Mouse (Mus musculus) midbrain, embryonic 15.5 days (tissue): ENCODE results near the gene Cd151. TPM values are rescaled to one million over a fixed set of nuclear protein-coding genes. Genes with fewer than 3 reads are reported as not detected.
A peak's percentile ranks its signal among the peaks of the same experiment; 100 is the strongest.

ENCODE experiments used
- ATAC-seq: fragments of 200-750 bp; cut with Nextera tagmentation; replicated peaks from 2 replicates; pipeline ENCODE4 v1.8.0; 2017; ENCODE audit warnings: moderate TSS enrichment
- H3K27ac ChIP-seq: fragments of 300-500 bp; sonication (generic); 2 replicates; pipeline ENCODE4 v1.5.1; 2015; ENCODE audit warnings: mild to moderate bottlenecking, inconsistent platforms
- H3K27me3 ChIP-seq: fragments of 300-500 bp; sonication (generic); replicated peaks from 2 replicates; pipeline ENCODE4 v1.6.1; 2015; ENCODE audit warnings: inconsistent platforms
- H3K36me3 ChIP-seq: fragments of 300-500 bp; sonication (generic); replicated peaks from 2 replicates; pipeline ENCODE4 v1.6.1; 2015; ENCODE audit warnings: inconsistent platforms
- H3K4me1 ChIP-seq: fragments of 300-500 bp; sonication (generic); 2 replicates; pipeline ENCODE4 v1.6.1; 2015; ENCODE audit warnings: inconsistent platforms
- H3K4me2 ChIP-seq: fragments of 300-500 bp; sonication (generic); 2 replicates; pipeline ENCODE4 v1.6.1; 2015; ENCODE audit warnings: inconsistent platforms, mild to moderate bottlenecking, moderate library complexity
- H3K4me3 ChIP-seq: fragments of 300-500 bp; sonication (generic); 2 replicates; pipeline ENCODE4 v1.5.1; 2015; ENCODE audit warnings: mild to moderate bottlenecking, inconsistent platforms
- H3K9ac ChIP-seq: fragments of 300-500 bp; sonication (generic); 2 replicates; pipeline ENCODE4 v1.6.1; 2015; ENCODE audit warnings: mild to moderate bottlenecking, inconsistent platforms
- H3K9me3 ChIP-seq: fragments of 300-500 bp; sonication (generic); 2 replicates; pipeline ENCODE4 v1.6.1; 2016; ENCODE audit warnings: inconsistent platforms
- WGBS: fragments of 180-500 bp; shearing (Covaris S2); methylation state at CpG from one replicate; pipeline ENCODE4 v1.1.7; 2015; ENCODE audit warnings: mixed read lengths; 5-methylcytosine and 5-hydroxymethylcytosine counted together
- polyA plus RNA-seq: library from polyadenylated mRNA; unstranded; fragments of >200 nt; fragmentation: Nextera tagmentation; extraction: Ambion mirVana; gene quantifications from 2 replicates; pipeline ENCODE4 v1.2.1, GENCODE M21; 2015

Gene Cd151
- 18.8 and 20.5 TPM in 2 replicates for polyA plus RNA-seq

DNA sequence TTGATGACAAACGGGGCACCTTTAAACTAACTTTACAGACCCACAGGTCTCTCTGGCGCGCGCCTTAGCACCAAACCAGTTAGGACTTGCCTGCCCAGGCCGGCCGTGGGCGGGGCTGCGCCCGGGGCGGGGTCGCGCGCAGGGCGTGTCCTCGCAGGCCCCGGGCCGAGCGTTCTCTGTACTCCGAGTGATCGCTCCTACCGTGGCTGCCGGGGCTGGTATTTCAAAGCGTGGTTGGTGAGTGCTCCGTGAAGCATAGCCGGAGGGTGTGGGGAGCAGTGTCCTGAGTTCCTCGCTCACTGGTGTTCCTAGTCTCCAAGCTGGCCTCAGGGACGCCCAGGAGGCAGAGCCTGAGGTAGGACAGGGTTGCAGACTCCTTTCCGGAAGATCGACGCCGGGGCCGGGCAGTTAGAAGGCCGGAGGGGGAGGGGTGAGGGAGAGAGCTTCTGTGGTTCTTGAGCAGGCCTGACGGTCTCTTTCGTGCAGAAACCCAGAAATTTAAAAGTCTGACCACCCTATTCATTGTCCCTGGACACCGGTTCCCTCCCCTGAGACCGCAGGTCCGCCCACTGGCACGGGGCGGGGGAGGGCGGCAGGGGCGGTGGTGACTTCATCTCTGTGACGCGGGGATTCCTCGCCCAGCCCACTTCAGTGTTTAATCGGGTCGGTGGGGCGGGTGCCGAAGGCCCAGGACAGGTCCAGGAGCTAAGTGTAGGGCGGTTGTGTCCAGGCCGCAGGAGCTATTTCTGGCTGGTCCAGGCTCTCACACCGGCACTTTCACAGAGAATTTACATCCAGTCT is at the start of gene Cd151:
Gene Cd151, plus strand, starts transcription at position 163 of the 801 bp plus-strand sequence.
- Histone ChIP-seq H3K36me3 (peaks cover 9% of the 10 kb centered on the region), H3K9me3 (no peaks in the 10 kb centered on the region), H3K27ac (peak within 1 kb of the TSS; percentile 79), H3K4me3 (peak within 1 kb of the TSS; percentile 50), H3K4me2 (peak within 1 kb of the TSS; percentile 62), H3K9ac (peak within 1 kb of the TSS; percentile 58), H3K27me3 (peaks cover 37% of the 10 kb centered on the region), H3K4me1 (peaks cover 38% of the 10 kb centered on the region)
- under 1% methylated on average over 52 of the region's 52 CpGs for WGBS
- peak; percentile 51 for ATAC-seq

DNA sequence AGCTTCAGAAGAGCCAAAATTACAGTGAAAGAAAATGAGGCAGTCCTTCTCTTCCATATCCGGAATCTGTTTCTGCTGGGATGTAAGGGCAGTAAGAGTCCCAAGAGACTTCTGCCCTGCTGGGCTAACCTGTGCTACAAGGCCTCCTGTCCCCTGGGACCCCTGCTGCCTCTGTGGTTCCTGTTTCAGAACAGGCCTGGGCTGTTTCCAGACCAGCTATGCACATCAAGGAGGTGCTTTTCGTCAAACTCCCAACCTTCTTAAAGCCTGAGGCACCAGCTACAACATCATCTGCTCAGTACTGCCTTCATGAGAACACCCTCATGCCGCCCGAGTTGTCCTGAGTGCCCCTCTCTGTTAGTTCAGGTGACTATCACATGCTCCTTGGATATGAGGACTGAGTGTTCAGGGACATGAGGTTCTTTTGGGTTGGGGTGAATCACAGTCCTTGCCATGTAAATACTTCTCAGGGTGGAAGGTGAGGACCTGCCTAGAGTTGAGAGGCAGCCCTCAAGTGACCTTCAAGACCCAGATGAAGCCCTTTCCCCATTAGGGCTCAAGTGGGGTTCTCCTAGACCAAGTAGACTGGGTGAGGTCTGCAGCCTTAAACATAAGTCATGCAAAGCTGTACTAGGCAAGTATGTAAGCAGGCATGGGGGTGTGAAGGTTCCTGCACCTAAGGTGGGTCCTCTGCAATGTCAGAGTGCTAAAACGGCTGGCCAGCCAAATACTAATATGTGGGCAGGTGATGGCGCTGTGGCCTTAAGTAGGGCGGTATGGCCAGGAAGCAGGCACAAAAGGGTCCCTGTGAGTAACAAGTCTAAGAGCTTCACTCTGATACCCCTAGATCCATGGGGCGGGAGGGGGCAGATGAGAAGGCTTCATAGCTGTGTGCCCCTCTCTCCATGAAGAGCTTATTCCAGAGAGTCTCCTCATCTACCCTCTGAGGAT is 49.2 kb upstream of the Cd151 start:
- no peak for ATAC-seq
- WGBS: 76% methylated on average over 8 of the region's 8 CpGs

DNA sequence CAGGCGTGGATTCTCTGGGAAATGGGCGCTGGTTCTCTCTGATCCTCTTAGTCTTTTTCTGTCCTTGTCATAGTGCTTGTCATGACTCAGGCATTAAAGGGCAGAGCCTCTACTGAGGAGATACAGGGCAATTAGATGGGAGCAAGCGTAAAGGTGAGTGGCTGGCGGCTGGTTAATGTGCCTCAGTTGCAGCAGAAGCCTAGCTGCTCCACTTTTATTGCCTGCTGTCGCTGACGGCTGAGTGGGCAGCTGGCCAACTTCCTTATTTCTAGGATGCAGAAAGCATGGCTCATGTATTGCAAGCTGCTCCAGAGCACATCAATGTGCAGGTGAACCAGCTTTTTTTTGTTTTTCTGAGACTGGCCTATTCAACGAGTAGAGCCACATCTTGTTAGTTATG is 48.2 kb upstream of the Cd151 start:
- H3K9me3 ChIP-seq: no peaks in the 10 kb centered on the region
- ATAC-seq: no peak

More for the DNA sequence above, 49.2 kb upstream of the Cd151 start:
- no peaks in the 10 kb centered on the region for H3K36me3 ChIP-seq
- no peak overlapping the region for H3K4me2 ChIP-seq
- no peaks in the 10 kb centered on the region for H3K9me3 ChIP-seq
- no peaks in the 10 kb centered on the region for H3K27me3 ChIP-seq
- no peak overlapping the region for H3K27ac ChIP-seq
- H3K4me3 ChIP-seq: no peak overlapping the region
- H3K4me1 ChIP-seq: peaks cover 10% of the 10 kb centered on the region
- no peak overlapping the region for H3K9ac ChIP-seq

DNA sequence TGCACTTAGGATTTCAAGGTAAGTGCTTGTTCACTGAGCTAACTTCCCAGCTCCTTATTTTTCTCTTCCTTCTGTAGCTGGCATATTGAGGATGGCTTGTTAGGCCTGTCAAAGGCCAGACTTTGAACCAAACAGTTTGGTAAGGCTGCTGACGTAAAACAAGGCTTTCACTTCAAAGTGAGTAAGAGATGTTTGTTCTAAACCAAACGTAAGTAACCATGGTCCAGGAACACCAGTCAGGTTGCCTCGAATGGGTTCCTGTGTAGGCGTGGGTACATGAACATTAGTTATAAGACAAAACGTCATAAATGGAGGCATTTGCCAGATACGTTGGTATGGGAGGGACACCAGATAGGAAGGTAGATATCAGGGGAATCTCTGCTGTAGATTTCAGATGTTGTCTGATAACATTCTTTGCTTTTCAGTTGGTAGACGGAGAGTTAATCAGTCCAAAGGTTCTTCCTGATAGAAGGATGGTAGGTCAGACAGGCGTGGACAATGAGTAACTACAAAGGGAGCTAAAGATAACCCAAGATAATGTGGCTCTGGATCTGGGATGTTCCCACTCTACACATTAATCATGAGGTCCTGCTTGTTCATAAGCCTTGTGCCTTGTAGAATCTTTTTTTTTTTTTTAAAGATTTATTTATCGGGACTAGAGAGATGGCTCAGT is 47.0 kb upstream of the Cd151 start:
- H3K4me2 ChIP-seq: no peak overlapping the region
- H3K4me3 ChIP-seq: no peak overlapping the region
- no peak overlapping the region for H3K9ac ChIP-seq
- H3K27ac ChIP-seq: no peak overlapping the region
- no peaks in the 10 kb centered on the region for H3K9me3 ChIP-seq
- ATAC-seq: no peak
- no peaks in the 10 kb centered on the region for H3K27me3 ChIP-seq
- 86% methylated on average over 9 of the region's 9 CpGs for WGBS
- H3K4me1 ChIP-seq: no peaks in the 10 kb centered on the region
- no peaks in the 10 kb centered on the region for H3K36me3 ChIP-seq

More for the DNA sequence above, 48.2 kb upstream of the Cd151 start:
- H3K27me3 ChIP-seq: no peaks in the 10 kb centered on the region
- 74% methylated on average over 7 of the region's 7 CpGs for WGBS
- no peak overlapping the region for H3K4me3 ChIP-seq
- H3K9ac ChIP-seq: no peak overlapping the region
- no peak overlapping the region for H3K4me2 ChIP-seq
- no peaks in the 10 kb centered on the region for H3K36me3 ChIP-seq
- H3K27ac ChIP-seq: no peak overlapping the region
- H3K4me1 ChIP-seq: peaks cover 6% of the 10 kb centered on the region

DNA sequence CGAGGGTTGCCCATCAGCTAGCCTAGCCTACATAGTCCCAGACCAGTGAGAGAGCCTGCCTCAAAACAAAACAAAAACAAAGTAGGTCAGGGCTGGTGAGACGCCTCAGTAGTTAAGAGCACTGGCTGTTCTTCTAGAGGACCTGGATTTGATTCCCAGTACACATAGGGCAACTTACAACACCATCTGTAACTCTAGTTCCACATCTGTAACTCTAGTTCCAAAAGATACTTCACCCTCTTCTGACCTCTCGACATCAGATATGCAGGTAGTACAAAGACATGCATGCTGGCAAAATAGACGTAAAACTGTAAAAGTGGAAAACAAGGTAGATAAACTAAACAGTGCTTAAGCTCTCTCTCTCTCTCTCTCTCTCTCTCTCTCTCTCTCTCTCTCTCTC is 43.4 kb upstream of the Cd151 start:
- H3K4me2 ChIP-seq: no peak overlapping the region

DNA sequence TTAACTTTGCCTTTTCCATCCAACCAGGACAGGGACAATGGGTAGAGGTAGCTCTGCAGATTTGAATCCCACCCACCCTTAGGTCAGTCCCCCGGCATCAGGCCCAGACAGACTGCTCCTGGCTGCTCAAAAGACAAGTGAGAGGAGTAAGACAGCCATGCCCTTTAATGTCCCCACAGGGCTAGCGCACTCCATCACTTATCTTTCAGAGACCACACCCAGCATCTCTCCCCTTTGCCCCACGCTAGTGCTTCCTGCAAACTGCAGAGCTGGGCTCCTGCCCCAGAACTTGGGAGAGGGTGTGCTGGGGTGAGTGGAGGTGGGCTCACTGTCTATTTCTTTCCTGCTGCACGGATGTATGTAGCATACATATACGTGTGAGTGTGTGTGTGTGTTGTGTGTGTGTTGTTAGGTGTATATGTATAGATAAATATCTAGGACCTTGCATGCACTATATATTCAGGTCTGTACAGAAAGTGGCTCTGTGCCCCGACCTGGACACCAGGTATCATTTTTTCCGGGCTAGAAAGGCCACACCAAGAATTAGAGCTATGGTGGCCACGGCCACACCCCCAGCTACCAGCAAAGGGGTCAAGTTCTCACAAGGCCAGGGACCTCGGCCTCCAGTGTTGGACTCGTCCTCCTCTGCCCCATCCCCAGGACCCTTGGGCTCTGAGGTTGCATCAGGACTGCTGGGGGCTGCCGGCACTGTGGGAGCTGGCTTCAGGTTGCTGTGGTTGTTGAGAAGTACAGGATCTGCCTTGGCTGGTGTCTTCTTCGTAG is 40.1 kb upstream of the Cd151 start:
- Histone ChIP-seq H3K9ac (no peak overlapping the region), H3K36me3 (peaks cover 10% of the 10 kb centered on the region; the same call in 1 of the 2 replicates), H3K9me3 (no peaks in the 10 kb centered on the region), H3K27me3 (no peaks in the 10 kb centered on the region), H3K4me1 (peaks cover 27% of the 10 kb centered on the region), H3K4me3 (no peak overlapping the region), H3K4me2 (no peak overlapping the region), H3K27ac (no peak overlapping the region)
- WGBS: 84% methylated on average over 12 of the region's 12 CpGs
- no peak for ATAC-seq

More for the DNA sequence above, 43.4 kb upstream of the Cd151 start:
- Histone ChIP-seq H3K9ac (no peak overlapping the region), H3K27me3 (no peaks in the 10 kb centered on the region), H3K4me3 (no peak overlapping the region), H3K4me1 (peaks cover 11% of the 10 kb centered on the region), H3K27ac (no peak overlapping the region), H3K36me3 (no peaks in the 10 kb centered on the region; the same call in 1 of the 2 replicates), H3K9me3 (no peaks in the 10 kb centered on the region)
- no peak for ATAC-seq
- WGBS: 76% methylated on average over 4 of the region's 4 CpGs

DNA sequence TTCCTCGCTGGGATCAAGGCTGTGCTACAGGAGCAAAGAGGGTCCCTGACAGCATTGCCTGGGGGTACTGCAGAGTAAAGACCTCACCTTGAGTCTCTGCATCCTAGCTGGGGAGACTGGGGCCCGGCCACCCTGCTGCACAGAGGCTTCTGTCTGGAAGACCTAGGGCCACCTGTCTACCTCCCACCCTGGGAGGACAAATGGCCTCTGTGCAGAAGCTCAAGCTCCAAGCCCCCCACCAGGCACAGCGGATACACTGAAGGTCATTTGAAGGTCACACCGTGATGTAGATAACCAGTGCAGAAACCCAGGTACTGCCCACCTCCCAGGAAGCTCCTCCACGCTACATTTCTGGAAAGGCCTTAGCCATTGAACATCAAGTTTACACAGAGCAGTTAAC is 38.5 kb upstream of the Cd151 start:
- Histone ChIP-seq H3K27ac (peak overlapping the region; percentile 81), H3K4me3 (peak overlapping the region; percentile 59), H3K9me3 (no peaks in the 10 kb centered on the region), H3K4me2 (peak overlapping the region; percentile 82), H3K36me3 (peaks cover 15% of the 10 kb centered on the region), H3K9ac (peak overlapping the region; percentile 81), H3K4me1 (peaks cover 38% of the 10 kb centered on the region), H3K27me3 (no peaks in the 10 kb centered on the region)
- 53% methylated on average over 5 of the region's 5 CpGs for WGBS
- no peak for ATAC-seq

DNA sequence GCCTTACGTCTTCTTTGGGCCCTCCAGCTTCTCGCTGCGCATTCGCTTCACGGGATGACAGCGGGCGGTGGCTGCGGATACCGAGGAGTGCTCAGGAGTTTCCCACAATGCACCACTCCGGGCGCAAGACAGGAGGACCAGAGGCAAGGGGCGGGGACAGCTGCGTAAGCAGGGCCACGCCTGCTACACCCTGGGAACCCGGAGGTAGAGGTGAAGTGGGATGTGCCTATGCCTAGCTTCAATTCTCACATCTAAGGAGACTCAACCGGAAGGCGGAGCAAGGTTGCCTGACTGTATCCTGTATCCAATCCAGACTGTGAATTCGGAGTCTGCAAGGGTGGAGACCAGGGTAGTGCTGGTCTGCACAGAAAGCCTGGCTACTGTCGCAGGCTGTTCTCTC is 37.9 kb upstream of the Cd151 start, which contains the start of gene Cend1:
Gene Cend1, minus strand, starts transcription at position 182 of the 400 bp plus-strand sequence.
- H3K4me2 ChIP-seq: peak within 1 kb of the TSS; percentile 82
- WGBS: 3% methylated on average over 19 of the region's 19 CpGs
- peak within 1 kb of the TSS; percentile 81 for H3K27ac ChIP-seq
- no peaks in the 10 kb centered on the region for H3K9me3 ChIP-seq
- peaks cover 43% of the 10 kb centered on the region for H3K4me1 ChIP-seq
- H3K36me3 ChIP-seq: peaks cover 15% of the 10 kb centered on the region
- ATAC-seq: peak; percentile 85
- H3K27me3 ChIP-seq: no peaks in the 10 kb centered on the region
- peak within 1 kb of the TSS; percentile 59 for H3K4me3 ChIP-seq
- H3K9ac ChIP-seq: peak within 1 kb of the TSS; percentile 81

DNA sequence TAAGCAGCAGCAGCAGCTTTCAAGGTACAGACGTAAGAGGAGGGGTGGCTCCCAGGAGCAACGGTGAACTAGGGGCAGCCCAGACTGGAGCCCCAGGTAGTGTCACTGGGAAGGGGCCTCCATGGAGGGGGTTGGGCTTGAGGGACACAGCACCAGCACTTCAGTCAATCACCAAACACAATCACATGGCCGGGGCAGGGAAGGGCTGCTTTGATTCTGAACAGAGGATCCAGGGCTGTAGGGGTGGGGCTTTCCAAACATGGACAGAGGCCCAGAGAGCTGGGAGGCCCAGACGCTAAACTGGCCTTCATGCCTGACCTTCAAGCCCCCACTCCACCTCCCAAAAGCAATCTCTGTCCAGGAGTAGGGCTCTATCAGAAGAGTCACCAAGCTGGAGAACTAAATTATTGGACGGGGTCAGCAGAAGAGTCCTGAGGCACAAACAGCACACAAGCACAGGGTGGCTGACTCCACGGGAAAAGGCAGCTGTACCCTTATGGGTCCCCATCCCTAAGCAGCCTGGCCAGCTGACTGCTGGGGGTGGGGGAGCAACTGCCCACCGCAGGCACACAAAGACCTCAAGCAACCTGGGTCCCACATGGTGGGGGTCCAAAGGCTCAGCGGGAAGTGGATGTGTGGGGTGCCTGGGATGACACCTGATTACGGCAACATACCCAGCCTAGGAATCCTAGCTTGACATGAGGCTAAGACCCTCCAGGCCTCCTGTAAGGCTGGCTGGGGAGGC is 37.2 kb upstream of the Cd151 start:
- ATAC-seq: 0 out of 2 replicates have a peak, but pooled peaks have one; percentile 26
- peak overlapping the region; percentile 82 for H3K4me2 ChIP-seq
- no peaks in the 10 kb centered on the region for H3K9me3 ChIP-seq
- H3K36me3 ChIP-seq: peaks cover 15% of the 10 kb centered on the region
- H3K27me3 ChIP-seq: no peaks in the 10 kb centered on the region
- H3K27ac ChIP-seq: peak overlapping the region; percentile 81
- H3K4me1 ChIP-seq: peaks cover 49% of the 10 kb centered on the region
- no peak overlapping the region for H3K9ac ChIP-seq
- 63% methylated on average over 9 of the region's 9 CpGs for WGBS
- peak overlapping the region; percentile 59 for H3K4me3 ChIP-seq

DNA sequence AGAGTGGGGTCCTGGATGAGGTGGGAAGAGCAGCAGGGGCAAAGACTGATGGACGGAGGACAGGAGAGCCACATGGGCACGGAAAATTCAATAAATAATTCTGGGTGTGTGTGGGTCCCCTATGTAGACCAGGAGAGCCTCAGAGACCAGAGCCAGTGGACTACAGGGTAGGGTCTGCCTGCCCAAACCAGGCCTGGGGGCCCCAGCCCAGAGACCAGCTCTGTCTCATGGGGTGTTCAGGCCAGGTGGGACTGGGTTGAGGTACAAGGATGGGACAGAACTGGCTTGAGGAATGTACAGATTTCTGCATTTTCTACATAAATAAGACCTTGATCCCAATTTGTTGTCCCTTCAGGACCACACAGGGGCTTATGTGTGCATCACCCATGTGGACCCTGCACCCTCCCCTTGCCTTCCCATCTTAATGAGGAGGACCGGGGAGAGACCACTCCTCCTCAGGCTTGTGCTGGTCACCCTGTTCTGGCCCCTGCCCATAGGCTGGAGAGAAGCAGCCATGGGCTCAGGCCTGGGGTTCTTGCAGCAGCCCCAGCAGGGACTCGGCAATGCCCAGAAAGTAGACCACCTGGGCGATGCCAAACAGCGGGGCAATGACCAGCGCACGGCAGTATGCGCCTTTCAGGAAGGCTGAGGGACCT is 36.5 kb upstream of the Cd151 start:
- H3K9me3 ChIP-seq: no peaks in the 10 kb centered on the region
- peaks cover 15% of the 10 kb centered on the region for H3K36me3 ChIP-seq
- ATAC-seq: no peak
- no peak overlapping the region for H3K27ac ChIP-seq
- H3K27me3 ChIP-seq: no peaks in the 10 kb centered on the region
- H3K4me1 ChIP-seq: peaks cover 56% of the 10 kb centered on the region
- no peak overlapping the region for H3K4me2 ChIP-seq
- H3K9ac ChIP-seq: no peak overlapping the region
- WGBS: 94% methylated on average over 9 of the region's 9 CpGs
- no peak overlapping the region for H3K4me3 ChIP-seq
